Mouse (Mus musculus) erythroblast, embryonic 14.5 days (primary cell): Measurements from ENCODE around the gene Gm28374.

Source experiments
- GATA1 ChIP-seq: IDR thresholded peaks from 2 replicates; pipeline ENCODE4 v1.6.1; 2012; ENCODE audit warnings: low read length, inconsistent platforms, mixed read lengths
- TAL1 ChIP-seq: IDR thresholded peaks from 3 replicates; pipeline ENCODE4 v1.6.1; 2012; ENCODE audit warnings: low read length, inconsistent platforms, mixed read lengths

- TF ChIP-seq GATA1 (no peak), TAL1 (no peak)
Observed at GRCm38 (mm10) chr19:6116113-6116850, 34.2 kb upstream of the Gm28374 start.
